8 mouse cellular contexts compared by ENCODE assay signal in genomic region chr3:96501391-96502115, GRCm38 (mm10). TPM values are rescaled to one million over a fixed set of nuclear protein-coding genes. Genes with fewer than 3 reads are reported as not detected.
DNase-seq lines count a peak whose midpoint lies in the region; ATAC-seq lines count a peak whose summit lies in the region.

No protein-coding gene starts in this region.

- H3K4me1 ChIP-seq in hindbrain, embryonic 14.5 days (replicated peaks; ENCODE audit: control insufficient read depth, insufficient read depth, low read length) = no peaks in the 10 kb centered on the region; the same call in 1 of the 2 replicates

- H3K36me3 ChIP-seq in hindbrain, embryonic 14.5 days (replicated peaks; ENCODE audit: control insufficient read depth, insufficient read depth) = no peaks in the 10 kb centered on the region

- peak; percentile 94 for DNase-seq in NIH3T3 (ENCODE audit: low read depth)
- peak; percentile 94 to 97 for DNase-seq in cerebellum, postnatal 10 days
- DNase-seq in frontal cortex, postnatal 10 days (ENCODE audit: low spot score in 2 of 2) = peak; percentile 57 to 83
- peak; percentile 99 for DNase-seq in hindbrain, embryonic 14.5 days (ENCODE audit: low spot score)
- peak; percentile 94 to 96 for DNase-seq in layer of hippocampus, postnatal 25 days (ENCODE audit: extremely low spot score in 1 of 2, low spot score in 1 of 2)
- DNase-seq in lung, postnatal 25 days (ENCODE audit: low spot score) = peak; percentile 89
- peak; percentile 90 for DNase-seq in retina, adult 2 months (ENCODE audit: low read depth, low spot score)
- DNase-seq in thymus, postnatal 25 days = peak; percentile 87

- peak overlapping the region; percentile 99 for H3K4me2 ChIP-seq in hindbrain, embryonic 14.5 days (replicated peaks)

- ATAC-seq in hindbrain, embryonic 14.5 days (ENCODE audit: low FRiP score) = peak; percentile 69

- no peaks in the 10 kb centered on the region for H3K9me3 ChIP-seq in hindbrain, embryonic 14.5 days (ENCODE audit: control insufficient read depth, low read length)

- H3K27me3 ChIP-seq in hindbrain, embryonic 14.5 days (ENCODE audit: control insufficient read depth, insufficient read depth, low read length) = no peaks in the 10 kb centered on the region

- peak overlapping the region; percentile 56 for H3K9ac ChIP-seq in hindbrain, embryonic 14.5 days

- H3K4me3 ChIP-seq in hindbrain, embryonic 14.5 days (replicated peaks; ENCODE audit: low read length) = peak overlapping the region; percentile 59

- WGBS in hindbrain, embryonic 14.5 days = under 1% methylated on average over 32 of the region's 32 CpGs

- peak overlapping the region; percentile 72 for H3K27ac ChIP-seq in hindbrain, embryonic 14.5 days

RNA-seq across cellular contexts. Expression of gene Hfe2, which starts 23.4 kb away (rescaled TPM):
- polyA plus RNA-seq in hindbrain, embryonic 14.5 days (2014; fragmentation: Nextera tagmentation; extraction: Ambion mirVana) = 1.9 and 2.1 TPM in 2 replicates
- under 1 TPM in 1 of 2 experiments, not detected in 1; 0.12 TPM for total RNA-seq in layer of hippocampus, postnatal 25 days (2021)

RNA-seq across cellular contexts. Expression of gene BC107364, which starts 49.4 kb away (rescaled TPM):
- not detected in 2 replicates for polyA plus RNA-seq in hindbrain, embryonic 14.5 days (2014; fragmentation: Nextera tagmentation; extraction: Ambion mirVana)
- not detected for total RNA-seq in layer of hippocampus, postnatal 25 days (2021)

RNA-seq across cellular contexts. Expression of gene Txnip, which starts 56.2 kb away (rescaled TPM):
- polyA plus RNA-seq in hindbrain, embryonic 14.5 days (2014; fragmentation: Nextera tagmentation; extraction: Ambion mirVana) = 53.2 and 71.4 TPM in 2 replicates
- 10 to 100 TPM; 20.7 to 25.0 TPM for total RNA-seq in layer of hippocampus, postnatal 25 days (2021)

Comparison
In these comparisons a context has a peak if more than half of its experiments do, and no peak if none do; other contexts are left out.
1. Peak in every context shown above with its lines: DNase-seq, ATAC-seq, H3K4me3 ChIP-seq and H3K27ac ChIP-seq.